Mouse (Mus musculus) ES-E14 (cell line): ENCODE results near the gene Gtf3c5. TPM values are rescaled to one million over a fixed set of nuclear protein-coding genes. Genes with fewer than 3 reads are reported as not detected.

Experiments used
- DNase-seq: peaks from one replicate; pipeline ENCODE4 v3.0.0-alpha.2; 2013; ENCODE audit warnings: low read depth, low spot score
- H3K27ac ChIP-seq: 2 replicates; pipeline ENCODE4 v1.5.1; 2012; ENCODE audit warnings: low read depth, mild to moderate bottlenecking, low read length, moderate library complexity, mixed read lengths; ENCODE audit not compliant: poor library complexity, insufficient read depth, severe bottlenecking
- H3K36me3 ChIP-seq: 2 replicates; pipeline ENCODE4 v1.6.1; 2012; ENCODE audit warnings: mild to moderate bottlenecking, low read length, moderate library complexity, mixed read lengths; ENCODE audit not compliant: control insufficient read depth, poor library complexity, insufficient read depth, severe bottlenecking
- H3K4me1 ChIP-seq, 2 experiments: fragments of 150-350 bp in 1 of 2; sonication (generic) in 1 of 2; 2 replicates each; pipeline ENCODE4 v1.6.1; 2012; ENCODE audit warnings: low read length in 2 of 2, mild to moderate bottlenecking in 1 of 2, mixed read lengths in 1 of 2; ENCODE audit not compliant: control insufficient read depth in 2 of 2, insufficient read depth in 2 of 2, poor library complexity in 1 of 2
- H3K4me3 ChIP-seq, 2 experiments: fragments of 150-350 bp in 1 of 2; sonication (generic) in 1 of 2; 2 replicates each; pipeline ENCODE4 v1.5.1; 2012; ENCODE audit warnings: low read length in 2 of 2, low read depth in 1 of 2, mild to moderate bottlenecking in 1 of 2, mixed read lengths in 1 of 2; ENCODE audit not compliant: insufficient read depth in 1 of 2, poor library complexity in 1 of 2, severe bottlenecking in 1 of 2
- H3K9ac ChIP-seq: 2 replicates; pipeline ENCODE4 v1.6.1; 2012; ENCODE audit warnings: low read depth, mild to moderate bottlenecking, low read length, mixed read lengths; ENCODE audit not compliant: poor library complexity, insufficient read depth, severe bottlenecking
- H3K9me3 ChIP-seq: fragments of 150-350 bp; sonication (generic); 2 replicates; pipeline ENCODE4 v1.6.1; 2012; ENCODE audit warnings: low read depth, mild to moderate bottlenecking, low read length; ENCODE audit not compliant: control insufficient read depth, insufficient read depth
- CHD2 ChIP-seq: IDR thresholded peaks from 2 replicates; pipeline ENCODE4 v1.6.1; 2014; ENCODE audit warnings: mild to moderate bottlenecking, low read depth, low read length, inconsistent platforms
- HCFC1 ChIP-seq: IDR thresholded peaks from 2 replicates; pipeline ENCODE4 v1.6.1; 2012; ENCODE audit warnings: low read length, inconsistent platforms, borderline replicate concordance; ENCODE audit not compliant: insufficient read depth
- MAFK ChIP-seq: IDR thresholded peaks from 2 replicates; pipeline ENCODE4 v1.6.1; 2014; ENCODE audit warnings: mild to moderate bottlenecking, low read depth, low read length, inconsistent platforms; ENCODE audit not compliant: insufficient read depth
- ZC3H11A ChIP-seq: IDR thresholded peaks from 2 replicates; pipeline ENCODE4 v1.6.1; 2012; ENCODE audit warnings: low read depth, mild to moderate bottlenecking, inconsistent platforms, low read length, borderline replicate concordance
- ZNF384 ChIP-seq: IDR thresholded peaks from 2 replicates; pipeline ENCODE4 v1.6.1; 2012; ENCODE audit warnings: low read depth, low read length, inconsistent platforms
- in situ Hi-C, 2 experiments: fragments of 600-800 bp; cut with MboI; formaldehyde crosslinking; loops; one replicate each; pipeline ENCODE4 v1.15.1; 2025; ENCODE audit warnings: low sequenced_read_pairs in 2 of 2, inconsistent platforms in 1 of 2; ENCODE audit not compliant: unreplicated experiment in 2 of 2
- total RNA-seq: library from RNA; depleted of rRNA; stranded (reverse); fragments of 300-350 nt; gene quantifications from 2 replicates; pipeline ENCODE4 v1.2.3, GENCODE M21; 2012

Gene Gtf3c5
- total RNA-seq, 1 experiment, result 20.0 TPM

DNA sequence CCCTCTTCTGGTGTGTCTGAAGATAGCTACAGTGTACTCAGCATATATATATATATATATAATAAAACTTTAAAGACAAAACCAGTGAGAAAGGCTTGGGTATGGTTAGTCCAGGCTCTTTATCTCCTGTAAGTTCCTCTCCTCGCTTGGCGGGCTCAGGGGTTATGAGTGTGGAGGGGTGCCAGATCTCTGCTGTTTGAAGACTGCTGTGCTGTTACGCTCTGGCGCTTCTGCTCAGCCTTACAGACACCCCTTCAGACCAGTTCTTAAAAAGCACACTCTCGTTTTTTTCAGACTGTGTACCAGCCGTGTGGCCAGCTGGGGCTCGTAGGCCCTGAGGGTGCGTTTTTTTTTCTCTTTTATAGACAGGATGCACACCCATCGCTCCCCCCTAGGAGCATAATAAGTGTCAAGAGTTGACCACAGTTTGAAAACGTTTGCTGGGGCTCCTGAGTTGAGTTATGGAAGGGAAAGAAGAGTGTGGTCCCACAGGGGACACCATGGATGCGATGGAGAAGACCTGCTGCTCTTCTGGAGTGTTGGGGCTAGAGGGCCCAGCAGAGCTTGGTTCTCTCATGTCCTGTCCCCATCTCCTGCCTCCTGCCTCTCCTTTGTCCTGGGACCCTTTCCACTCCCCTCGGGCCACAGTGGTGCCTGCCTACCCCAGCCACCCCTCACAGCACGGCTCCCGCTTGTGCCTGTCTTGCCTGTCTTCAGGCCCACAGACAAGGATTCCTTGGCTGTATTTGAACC lies 22.4 kb upstream of the Gtf3c5 start:
- no peak overlapping the region for H3K9ac ChIP-seq
- in situ Hi-C loops, result no loop called here
- no peak overlapping the region for H3K4me3 ChIP-seq
- no peak overlapping the region for H3K27ac ChIP-seq
- no peaks in the 10 kb centered on the region for H3K36me3 ChIP-seq
- no peak for DNase-seq
- no peaks in the 10 kb centered on the region for H3K9me3 ChIP-seq
- peaks cover 0 to 24% of the 10 kb centered on the region in 2 experiments; a peak in 2 of 4 replicates for H3K4me1 ChIP-seq
- no peak for TF ChIP-seq ZNF384
- no peak for TF ChIP-seq HCFC1
- no peak for TF ChIP-seq CHD2
- TF ChIP-seq ZC3H11A, result no peak
- TF ChIP-seq MAFK, result no peak

DNA sequence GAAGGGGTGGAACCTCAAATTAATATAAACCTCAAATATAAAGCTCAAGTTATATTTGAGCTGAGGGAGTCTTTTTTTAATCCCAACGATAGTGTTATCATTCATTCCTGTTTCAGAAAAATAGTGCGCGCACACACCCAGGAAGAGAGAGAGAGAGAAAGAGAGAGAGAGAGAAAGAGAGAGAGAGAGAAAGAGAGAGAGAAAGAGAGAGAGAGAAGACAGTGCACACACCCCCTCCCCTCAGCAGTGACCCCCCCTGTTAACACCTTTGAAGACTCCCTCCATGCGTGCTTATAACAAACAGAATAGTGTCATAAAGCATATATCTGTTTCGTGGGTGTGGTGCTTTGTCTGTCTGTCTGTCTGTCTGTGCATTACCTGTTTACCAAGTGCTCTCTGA lies 20.0 kb upstream of the Gtf3c5 start:
- TF ChIP-seq MAFK (no peak), ZC3H11A (no peak), CHD2 (no peak), ZNF384 (no peak), HCFC1 (no peak)
- Histone ChIP-seq H3K9me3 (no peaks in the 10 kb centered on the region), H3K27ac (no peak overlapping the region), H3K9ac (no peak overlapping the region), H3K4me3 (no peak overlapping the region), H3K4me1 (peaks cover 0 to 16% of the 10 kb centered on the region in 2 experiments; a peak in 2 of 4 replicates), H3K36me3 (no peaks in the 10 kb centered on the region)
- in situ Hi-C loops, result no loop called here
- no peak for DNase-seq

DNA sequence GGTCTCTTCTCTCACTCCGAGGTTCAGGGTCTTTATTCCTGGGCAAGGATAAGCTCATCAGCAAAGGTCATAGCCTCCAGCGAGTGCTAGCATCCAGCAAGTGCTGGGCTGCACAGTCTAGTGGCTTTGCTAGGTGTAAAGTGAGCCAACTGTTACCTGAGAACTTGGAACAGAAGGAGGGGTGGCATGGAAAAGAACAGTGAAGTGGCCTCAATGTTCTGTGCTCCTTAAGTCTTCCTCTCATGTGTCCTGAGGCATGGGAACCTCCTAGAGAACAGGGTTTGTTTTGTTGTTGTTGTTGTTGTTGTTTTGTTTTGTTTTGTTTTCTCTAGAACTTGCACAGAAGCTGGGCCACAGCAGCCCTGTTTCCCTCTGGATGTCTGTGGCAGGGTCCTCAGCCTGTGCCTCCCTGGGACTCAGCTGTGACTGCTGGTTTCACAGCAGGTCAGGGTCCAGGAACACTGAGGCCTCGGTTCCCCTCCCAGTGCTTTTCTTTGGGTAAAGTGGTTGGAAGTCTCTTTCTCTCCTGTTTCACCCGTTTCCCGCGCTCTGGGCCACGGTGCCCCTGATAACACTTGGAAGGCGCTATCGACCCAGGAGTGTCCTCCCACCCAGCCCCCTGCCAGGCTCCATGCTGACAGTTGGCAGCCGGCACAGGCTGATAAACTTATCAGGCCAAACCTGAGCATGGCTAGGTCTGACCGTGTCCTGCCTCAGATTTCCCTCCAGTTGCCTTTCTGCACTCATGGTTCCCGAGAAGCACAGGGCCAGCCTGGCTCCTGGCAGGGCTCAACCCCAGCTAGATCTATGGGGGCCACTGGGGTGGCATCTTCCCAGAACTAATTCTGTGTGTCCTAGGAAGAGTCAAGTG lies 18.4 kb upstream of the Gtf3c5 start:
- in situ Hi-C loops, result no loop called here
- Histone ChIP-seq H3K9me3 (no peaks in the 10 kb centered on the region), H3K27ac (no peak overlapping the region), H3K9ac (no peak overlapping the region), H3K4me3 (no peak overlapping the region), H3K4me1 (peaks cover 0 to 19% of the 10 kb centered on the region in 2 experiments; a peak in 2 of 4 replicates), H3K36me3 (no peaks in the 10 kb centered on the region)
- DNase-seq, result no peak
- TF ChIP-seq HCFC1, result no peak
- no peak for TF ChIP-seq ZC3H11A
- no peak for TF ChIP-seq ZNF384
- TF ChIP-seq MAFK, result no peak
- TF ChIP-seq CHD2, result no peak

DNA sequence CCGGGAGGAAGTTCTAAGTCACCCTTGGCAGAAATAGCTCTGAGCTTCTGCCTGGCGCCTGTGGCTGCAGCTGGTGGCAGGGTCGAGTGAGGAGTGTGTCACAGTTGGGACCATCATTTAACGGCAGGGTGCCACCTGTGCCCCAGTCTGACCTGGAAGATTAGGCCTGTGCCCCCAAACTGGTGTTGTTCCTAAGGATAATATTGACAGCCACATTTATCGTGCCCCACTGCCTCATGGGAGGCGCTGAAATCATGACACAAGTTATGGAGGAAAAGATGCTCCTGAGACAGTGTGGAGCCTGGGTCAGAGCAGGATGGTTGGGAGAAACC lies 16.0 kb upstream of the Gtf3c5 start:
- H3K9ac ChIP-seq, result no peak overlapping the region
- in situ Hi-C loops, result no loop called here
- no peaks in the 10 kb centered on the region for H3K36me3 ChIP-seq
- H3K4me1 ChIP-seq, result peaks cover 0 to 8% of the 10 kb centered on the region in 2 experiments; a peak in 2 of 4 replicates
- no peak for TF ChIP-seq MAFK
- no peak for TF ChIP-seq ZNF384
- TF ChIP-seq HCFC1, result no peak
- TF ChIP-seq ZC3H11A, result no peak
- TF ChIP-seq CHD2, result no peak
- H3K4me3 ChIP-seq, result no peak overlapping the region
- no peak for DNase-seq
- no peak overlapping the region for H3K27ac ChIP-seq
- no peaks in the 10 kb centered on the region for H3K9me3 ChIP-seq
